Mouse (Mus musculus) adipocyte (in vitro differentiated cells): ENCODE results near the gene Maneal.

Source experiments
- DNase-seq: peaks from one replicate; pipeline ENCODE4 v3.0.0-alpha.2; 2016; ENCODE audit warnings: low spot score

Maneal gene

DNA sequence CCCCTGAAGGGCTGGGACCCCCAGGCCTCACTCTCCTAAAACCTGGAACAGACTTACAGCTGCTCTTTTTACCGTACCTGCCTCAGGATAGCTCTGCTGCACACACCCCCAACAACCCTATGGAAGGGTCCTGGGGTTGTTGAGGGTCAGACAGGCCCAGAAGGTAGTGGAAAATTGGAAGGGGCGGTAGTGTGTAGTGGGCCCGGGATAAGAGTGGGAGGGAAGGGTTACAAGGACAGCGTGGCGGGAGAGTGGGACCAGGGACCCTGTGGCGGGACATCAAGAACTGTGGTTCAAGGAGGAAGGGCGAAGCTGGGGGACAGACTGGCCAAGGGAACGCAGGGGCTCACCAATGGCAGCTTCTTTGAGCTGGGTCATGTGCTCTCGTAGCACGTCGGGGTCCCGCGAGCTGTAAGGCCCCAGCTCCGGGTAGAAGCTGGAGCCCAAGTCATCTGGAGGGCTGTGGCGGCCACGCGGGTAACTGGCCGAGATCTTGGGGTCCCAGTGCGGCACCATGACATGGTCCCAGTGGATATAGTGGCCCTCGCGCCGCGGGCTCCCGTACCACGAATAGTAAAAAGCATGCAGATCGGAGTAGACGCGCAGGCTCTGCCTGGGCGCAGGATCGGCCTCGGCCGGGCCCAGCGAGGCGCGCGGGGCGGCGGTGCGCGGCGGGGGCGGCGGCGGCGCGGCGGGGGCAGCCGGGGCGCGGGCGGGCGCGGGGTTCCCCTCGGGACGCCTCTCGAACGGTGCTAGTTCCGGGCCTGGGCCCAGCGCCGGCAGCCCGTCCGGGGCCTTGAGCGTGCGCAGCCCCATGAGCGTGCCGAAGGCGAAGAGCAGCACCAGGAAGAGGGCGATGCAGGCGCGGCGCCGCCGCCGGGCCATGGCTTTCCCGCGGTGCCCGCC, at the start of gene Maneal:
TSS of gene Maneal (minus strand) at position 889 of the 906 bp plus-strand sequence.
- no peak for DNase-seq

- no peak for DNase-seq
Observed at GRCm38 (mm10) chr4:124905971-124906822, 44.2 kb upstream of the Maneal start.

- peak; percentile 15 for DNase-seq
Observed at GRCm38 (mm10) chr4:124905417-124905816, 43.4 kb upstream of the Maneal start.

GRCm38 (mm10) chr4:124899906-124900305, 37.9 kb upstream of the Maneal start:
- DNase-seq: no peak

DNA sequence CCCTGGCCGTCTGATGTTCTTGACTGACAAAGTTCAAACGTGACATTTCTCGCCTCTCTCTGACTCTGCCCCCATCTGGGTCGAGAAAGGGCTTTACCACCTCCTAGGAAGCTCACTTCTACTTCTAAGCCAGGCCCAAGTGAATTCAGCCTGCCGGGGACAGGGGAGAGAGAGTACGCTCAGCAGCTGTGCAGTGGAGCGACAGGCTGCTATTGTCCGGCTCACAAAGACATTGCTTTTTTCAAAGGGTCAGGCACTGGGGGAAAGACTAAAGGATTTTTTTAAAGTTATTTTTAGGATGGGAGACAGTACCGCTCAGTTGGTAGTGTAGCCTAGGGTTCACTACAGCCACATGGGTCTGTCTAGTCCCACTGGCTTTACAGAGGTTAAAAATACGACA, 36.5 kb upstream of the Maneal start:
- no peak for DNase-seq

DNA sequence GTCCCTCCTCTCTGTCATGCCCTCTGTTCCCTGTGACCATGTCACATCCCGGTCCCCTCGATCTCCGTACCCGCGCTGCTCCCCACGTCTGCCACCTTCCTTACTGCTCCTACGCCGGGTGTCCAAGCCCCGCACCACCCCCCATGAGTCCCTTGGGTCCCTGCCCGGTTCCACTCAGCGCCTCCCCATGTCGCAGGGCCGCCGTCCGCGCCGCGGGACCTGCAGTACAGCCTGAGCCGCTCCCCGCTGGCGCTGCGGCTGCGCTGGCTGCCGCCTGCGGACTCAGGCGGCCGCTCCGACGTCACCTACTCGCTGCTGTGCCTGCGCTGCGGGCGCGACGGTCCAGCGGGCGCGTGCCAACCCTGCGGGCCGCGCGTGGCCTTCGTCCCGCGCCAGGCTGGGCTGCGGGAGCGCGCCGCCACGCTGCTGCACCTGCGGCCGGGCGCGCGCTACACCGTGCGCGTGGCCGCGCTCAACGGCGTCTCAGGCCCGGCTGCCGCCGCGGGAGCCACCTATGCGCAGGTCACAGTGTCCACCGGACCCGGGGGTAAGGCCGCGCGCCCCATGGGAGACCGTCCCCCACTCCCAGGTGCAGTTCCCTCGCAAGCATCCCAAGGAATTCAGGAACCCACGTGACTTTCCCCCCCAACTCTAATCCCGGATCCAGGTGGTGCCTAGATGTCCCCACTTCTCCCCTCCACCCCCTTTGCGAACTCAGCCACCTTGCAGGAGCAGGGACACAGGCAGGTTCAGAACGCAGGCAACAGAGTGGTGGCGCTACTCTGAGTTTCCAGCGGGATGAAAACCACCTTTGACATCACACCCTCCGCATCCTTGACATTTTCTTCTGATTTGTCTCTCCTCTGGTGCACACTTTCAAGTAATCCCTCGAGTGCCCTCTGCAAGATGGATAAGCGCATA, 32.8 kb upstream of the Maneal start:
- no peak for DNase-seq

DNA sequence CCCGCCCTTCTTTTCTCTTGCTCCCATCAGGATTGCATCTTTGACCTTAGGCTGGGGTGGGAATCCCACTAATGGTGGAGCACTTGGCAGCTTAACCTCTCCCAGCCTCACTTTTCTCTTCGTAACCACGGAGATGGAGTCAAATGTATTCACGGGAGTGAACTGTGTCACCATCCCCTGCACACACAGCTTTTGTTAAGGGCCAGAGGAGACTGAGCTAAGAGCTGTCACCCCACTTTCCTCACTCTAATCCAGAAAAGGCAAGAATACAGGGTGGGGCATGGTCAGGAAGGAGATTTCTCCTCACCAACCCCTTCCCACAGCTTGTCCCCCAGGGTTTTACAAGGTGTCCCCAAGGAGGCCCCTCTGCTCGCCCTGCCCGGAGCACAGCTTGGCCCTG, 31.8 kb upstream of the Maneal start:
- DNase-seq: no peak

DNA sequence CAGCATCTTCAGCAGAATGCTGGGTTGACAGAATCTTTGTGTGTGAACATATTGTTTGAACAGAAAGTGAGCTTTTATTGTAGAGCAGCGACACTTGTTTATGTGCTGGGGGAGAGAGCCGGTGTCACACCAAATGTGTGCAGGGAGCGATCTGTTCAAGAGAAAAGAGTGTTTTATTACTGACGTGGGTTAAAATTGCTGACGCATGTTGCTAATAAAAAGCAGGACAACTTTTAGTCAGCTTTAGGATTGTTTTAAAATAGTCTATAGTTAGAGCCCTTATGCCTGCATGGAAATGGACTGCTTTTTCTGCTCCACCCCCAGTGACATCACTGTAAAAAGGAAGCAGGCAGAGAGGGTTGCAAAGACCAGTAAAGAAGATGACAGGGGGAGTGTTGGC, 28.9 kb upstream of the Maneal start:
- DNase-seq: no peak

DNA sequence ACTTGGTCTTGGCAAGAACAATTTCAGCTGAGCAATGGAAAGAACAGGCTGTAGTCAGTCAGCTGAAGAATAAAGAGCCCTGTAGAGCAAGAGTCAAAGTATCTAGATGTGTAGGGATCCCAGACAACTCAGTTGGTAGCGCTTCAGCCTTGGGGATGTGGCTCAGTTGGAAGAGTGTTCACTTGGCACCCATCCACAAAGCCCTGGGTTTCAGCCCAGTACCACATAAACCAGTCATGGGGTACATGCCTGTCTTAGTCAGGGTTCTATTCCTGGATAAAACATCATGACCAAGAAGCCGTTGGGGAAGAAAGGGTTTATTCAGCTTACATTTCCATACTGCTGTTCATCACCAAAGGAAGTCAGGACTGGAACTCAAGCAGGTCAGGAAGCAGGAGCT, 28.0 kb upstream of the Maneal start:
- peak; percentile 10 for DNase-seq

DNA sequence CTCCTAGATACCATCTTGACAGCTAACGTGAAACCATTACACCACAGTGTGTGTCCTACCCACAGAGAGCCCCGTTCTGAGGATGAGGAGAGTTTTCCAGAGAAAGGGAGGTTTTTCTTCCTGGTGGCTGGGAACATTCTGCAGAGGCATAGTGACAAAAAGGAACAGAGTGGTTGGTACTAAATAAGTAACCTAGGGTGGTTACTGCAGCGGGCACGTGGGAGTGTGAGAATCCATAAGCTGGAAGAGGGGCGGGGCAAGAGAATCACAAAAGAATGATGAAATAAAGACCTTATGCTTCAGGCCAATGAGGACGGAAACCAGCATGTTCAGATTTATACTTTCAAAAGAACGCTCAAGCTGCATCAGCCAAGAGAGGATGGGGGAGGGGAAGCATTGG, 26.7 kb upstream of the Maneal start:
- DNase-seq: no peak

GRCm38 (mm10) chr4:124882151-124882729, 20.3 kb upstream of the Maneal start:
- DNase-seq: no peak

DNA sequence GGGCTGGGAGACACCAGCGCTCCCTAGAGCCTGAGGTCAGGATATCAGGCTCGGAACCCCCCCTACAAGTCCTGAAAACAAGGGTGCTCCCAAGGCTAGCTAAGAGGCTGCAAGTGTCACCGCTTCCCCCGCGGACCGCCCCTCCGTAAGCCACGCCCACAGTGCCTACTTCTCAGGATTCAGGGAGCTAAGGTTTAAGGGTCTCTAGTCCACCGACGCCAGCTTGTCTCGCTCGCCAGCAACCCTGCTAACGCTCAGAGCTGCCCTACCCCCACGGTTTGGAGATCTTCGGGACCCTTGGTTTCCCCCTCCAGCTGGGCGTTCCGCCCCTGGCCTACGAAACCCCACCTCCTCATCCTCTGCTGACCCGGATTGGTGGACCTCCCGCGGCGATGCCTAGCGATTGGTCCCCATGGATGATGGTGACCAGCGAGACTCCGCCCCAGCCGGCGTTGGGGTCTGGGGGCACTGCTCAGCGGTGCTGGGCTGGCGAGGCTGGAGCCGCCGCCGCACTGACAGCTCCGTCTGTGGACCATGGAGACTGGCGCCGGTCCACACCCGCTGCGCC, 19.5 kb upstream of the Maneal start:
- no peak for DNase-seq

DNA sequence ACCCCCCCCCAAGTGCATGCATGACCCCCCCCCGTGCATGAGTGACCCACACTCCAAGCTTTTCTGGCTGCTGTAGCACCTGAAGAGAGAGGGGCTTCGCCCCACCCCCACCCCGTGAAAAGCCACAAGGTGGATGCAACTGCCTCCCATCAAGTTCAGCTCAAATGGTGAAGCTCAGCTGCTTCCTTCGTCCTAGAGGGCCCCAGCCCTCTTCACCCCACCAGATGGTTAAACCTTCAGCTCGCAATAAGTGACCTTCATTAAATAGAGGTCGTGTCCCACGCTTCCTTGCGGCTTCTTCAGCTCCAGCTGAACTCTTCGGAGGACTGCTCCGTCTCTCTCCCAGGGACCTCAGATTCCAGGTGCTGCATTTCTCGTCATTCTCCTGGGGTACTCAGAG, 18.6 kb upstream of the Maneal start, which contains the start of gene Epha10:
TSS of gene Epha10 (plus strand) at position 301 of the 400 bp plus-strand sequence.
- DNase-seq: no peak

DNA sequence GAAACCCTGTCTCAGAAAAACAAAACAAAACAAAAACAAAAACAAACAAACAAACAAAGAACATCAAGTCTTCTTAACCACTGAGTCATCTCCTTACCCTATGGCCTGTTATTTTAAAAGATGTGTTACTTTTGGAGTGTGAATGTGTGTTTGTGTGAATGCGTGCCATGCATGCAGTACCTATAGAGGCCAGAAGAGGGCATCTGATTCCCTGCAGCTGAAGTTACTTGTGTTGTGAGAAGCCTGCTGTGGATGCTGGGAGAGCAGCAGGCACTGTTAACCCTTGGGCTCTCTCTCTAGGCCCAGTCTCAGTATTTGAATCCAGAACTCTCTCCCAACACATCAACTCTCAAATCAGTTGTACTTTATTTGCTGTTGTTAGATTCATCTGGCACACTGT, 10.7 kb upstream of the Maneal start:
- DNase-seq: no peak

GRCm38 (mm10) chr4:124860446-124860845, 1.5 kb downstream of the Maneal start:
- DNase-seq: peak; percentile 72

DNA sequence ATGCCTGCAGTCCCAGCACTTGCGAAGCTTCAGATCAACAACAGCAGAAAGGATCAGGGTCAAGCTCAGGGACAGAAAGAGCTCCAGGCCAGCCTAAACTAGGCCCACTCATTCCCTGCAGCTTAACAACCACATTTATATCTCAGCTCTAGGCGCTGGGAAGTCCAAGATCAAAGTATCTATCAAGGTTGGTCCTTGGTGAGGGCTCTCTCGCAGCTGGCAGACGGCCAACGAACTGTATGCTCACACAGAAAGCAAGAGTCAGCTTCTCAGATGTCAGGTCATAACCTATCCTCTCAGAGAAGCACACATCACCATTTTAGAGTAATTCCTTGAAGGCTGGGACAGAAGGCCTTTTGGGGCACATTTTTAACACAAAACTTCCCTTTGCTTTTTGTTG, 3.6 kb downstream of the Maneal start:
- no peak for DNase-seq

- no peak for DNase-seq
Observed at GRCm38 (mm10) chr4:124856294-124856693, 5.7 kb downstream of the Maneal start.

GRCm38 (mm10) chr4:124850933-124851658, 10.9 kb downstream of the Maneal start, which contains the start of gene 1110065P20Rik:
Gene 1110065P20Rik (minus strand): TSS chr4:124851196.
- peak; percentile 78 for DNase-seq

GRCm38 (mm10) chr4:124850261-124850913, 11.6 kb downstream of the Maneal start, which contains the start of gene Yrdc:
Gene Yrdc (plus strand): TSS chr4:124850679.
- DNase-seq: peak; percentile 85
